Mouse (Mus musculus) kidney, embryonic 16.5 days (tissue): ENCODE data around the gene Prss45. TPM values are rescaled to one million over a fixed set of nuclear protein-coding genes. Genes with fewer than 3 reads are reported as not detected.

Source experiments
- polyA plus RNA-seq: library from polyadenylated mRNA; unstranded; fragments of >200 nt; fragmentation: Nextera tagmentation; extraction: Ambion mirVana; gene quantifications from 2 replicates; pipeline ENCODE4 v1.2.1, GENCODE M21; 2015

Gene Prss45
- polyA plus RNA-seq, 1 experiment from 2014 or later = not detected

Other genes with a start within 250 kb of the Prss45 start
- 60.0 and 61.4 TPM in 2 replicates for gene Nradd, start 210.1 kb upstream of the Prss45 start, polyA plus RNA-seq
- gene Nbeal2, start 180.4 kb upstream of the Prss45 start, polyA plus RNA-seq = 4.8 and 5.0 TPM in 2 replicates
- gene Ccdc12, start 178.1 kb upstream of the Prss45 start, polyA plus RNA-seq = 154 and 155 TPM in 2 replicates
- 1.5 and 3.6 TPM in 2 replicates for gene Myl3, start 92.7 kb upstream of the Prss45 start, polyA plus RNA-seq
- 98.8 and 108 TPM in 2 replicates for gene Pth1r, start 87.4 kb upstream of the Prss45 start, polyA plus RNA-seq
- gene Prss42, start 36.4 kb upstream of the Prss45 start, polyA plus RNA-seq = not detected in 2 replicates
- not detected in 2 replicates for gene Prss44, start 20.6 kb upstream of the Prss45 start, polyA plus RNA-seq
- gene Prss43, start 7.9 kb upstream of the Prss45 start, polyA plus RNA-seq = not detected in 2 replicates
- not detected in 2 replicates for gene Prss46, start 9.9 kb downstream of the Prss45 start, polyA plus RNA-seq
- 0.48 and 0.94 TPM in 2 replicates for gene Prss50, start 23.4 kb downstream of the Prss45 start, polyA plus RNA-seq
- gene Als2cl, start 45.3 kb downstream of the Prss45 start, polyA plus RNA-seq = 5.8 and 6.1 TPM in 2 replicates
- gene Tmie, start 45.5 kb downstream of the Prss45 start, polyA plus RNA-seq = 1.9 and 2.1 TPM in 2 replicates
- gene Fam240a, start 82.3 kb downstream of the Prss45 start, polyA plus RNA-seq = not detected in 2 replicates
- gene Tdgf1, start 111.6 kb downstream of the Prss45 start, polyA plus RNA-seq = not detected in 2 replicates
- gene Lrrc2, start 117.0 kb downstream of the Prss45 start, polyA plus RNA-seq = 0.18 and 0.21 TPM in 2 replicates
- gene Rtp3, start 156.0 kb downstream of the Prss45 start, polyA plus RNA-seq = 0.44 and 1.2 TPM in 2 replicates
- gene Ltf, start 184.7 kb downstream of the Prss45 start, polyA plus RNA-seq = 1.8 and 3.1 TPM in 2 replicates
- 0.96 and 1.2 TPM in 2 replicates for gene Ccrl2, start 222.9 kb downstream of the Prss45 start, polyA plus RNA-seq